Mouse (Mus musculus) splenic B cell, adult 2 months (primary cell): Measurements from ENCODE around the gene Doc2g.
A peak's percentile ranks its signal among the peaks of the same experiment; 100 is the strongest.
"Not testable (repeated sequence)": the region's sequence is repeated elsewhere in the genome, so short reads cannot be mapped to it uniquely, and the experiment has no call there.

ENCODE experiments used
- DNase-seq: peaks from one replicate; pipeline ENCODE4 v3.0.0-alpha.2; 2011; ENCODE audit warnings: low read depth, low spot score
- H3K27me3 ChIP-seq: 2 replicates; pipeline ENCODE4 v1.6.1; 2012; ENCODE audit warnings: mild to moderate bottlenecking, low read length, moderate library complexity, mixed read lengths; ENCODE audit not compliant: control insufficient read depth, poor library complexity, insufficient read depth, severe bottlenecking
- H3K36me3 ChIP-seq: 2 replicates; pipeline ENCODE4 v1.6.1; 2012; ENCODE audit warnings: mild to moderate bottlenecking, low read length, moderate library complexity, mixed read lengths; ENCODE audit not compliant: control insufficient read depth, poor library complexity, insufficient read depth, severe bottlenecking

Gene Doc2g

GRCm38 (mm10) chr19:4003112-4003511 is at the start of gene Doc2g:
Doc2g (plus strand) TSS chr19:4003313.
- Histone ChIP-seq H3K36me3 (peaks cover 7% of the 10 kb centered on the region), H3K27me3 (no peaks in the 10 kb centered on the region)
- DNase-seq, result no peak

- DNase-seq, result no peak
- peaks cover 2% of the 10 kb centered on the region; the same call in 1 of the 2 replicates for H3K36me3 ChIP-seq
- H3K27me3 ChIP-seq, result no peaks in the 10 kb centered on the region
Measured at GRCm38 (mm10) chr19:3955033-3955432, 48.1 kb upstream of the Doc2g start.

- Histone ChIP-seq H3K27me3 (no peaks in the 10 kb centered on the region), H3K36me3 (peaks cover 2% of the 10 kb centered on the region; the same call in 1 of the 2 replicates)
- no peak for DNase-seq
Measured at GRCm38 (mm10) chr19:3955804-3956203, 47.3 kb upstream of the Doc2g start.

- H3K27me3 ChIP-seq, DNase-seq, H3K36me3 ChIP-seq: not testable (repeated sequence)
Measured at GRCm38 (mm10) chr19:3957296-3958036, 45.6 kb upstream of the Doc2g start.

GRCm38 (mm10) chr19:3958470-3958869 is 44.6 kb upstream of the Doc2g start, which contains the start of gene Aldh3b3:
Aldh3b3 (plus strand) TSS chr19:3958645.
- DNase-seq, result no peak
- no peaks in the 10 kb centered on the region for H3K27me3 ChIP-seq
- H3K36me3 ChIP-seq, result no peaks in the 10 kb centered on the region

- DNase-seq, result no peak
- no peaks in the 10 kb centered on the region for H3K27me3 ChIP-seq
- no peaks in the 10 kb centered on the region for H3K36me3 ChIP-seq
Measured at GRCm38 (mm10) chr19:3959030-3959429, 44.1 kb upstream of the Doc2g start.

- no peak for DNase-seq
- H3K27me3 ChIP-seq, result no peaks in the 10 kb centered on the region
- no peaks in the 10 kb centered on the region for H3K36me3 ChIP-seq
Measured at GRCm38 (mm10) chr19:3960211-3960610, 42.9 kb upstream of the Doc2g start.

- DNase-seq, H3K36me3 ChIP-seq: not testable (repeated sequence)
Measured at GRCm38 (mm10) chr19:3961805-3962204, 41.3 kb upstream of the Doc2g start.

GRCm38 (mm10) chr19:3962469-3962868 is 40.6 kb upstream of the Doc2g start:
- DNase-seq, result peak; percentile 53
- Histone ChIP-seq H3K27me3 (no peaks in the 10 kb centered on the region), H3K36me3 (no peaks in the 10 kb centered on the region)

More at GRCm38 (mm10) chr19:3961805-3962204, 41.3 kb upstream of the Doc2g start:
- not testable (repeated sequence) for H3K27me3 ChIP-seq

- H3K36me3 ChIP-seq, result no peaks in the 10 kb centered on the region
- no peak for DNase-seq
Measured at GRCm38 (mm10) chr19:3964030-3964429, 39.1 kb upstream of the Doc2g start.

GRCm38 (mm10) chr19:3966330-3967075 is 36.6 kb upstream of the Doc2g start:
- Histone ChIP-seq H3K36me3 (no peaks in the 10 kb centered on the region), H3K27me3 (no peaks in the 10 kb centered on the region)
- DNase-seq, result no peak

More at GRCm38 (mm10) chr19:3964030-3964429, 39.1 kb upstream of the Doc2g start:
- no peaks in the 10 kb centered on the region for H3K27me3 ChIP-seq

- Histone ChIP-seq H3K36me3 (no peaks in the 10 kb centered on the region), H3K27me3 (no peaks in the 10 kb centered on the region)
- DNase-seq, result no peak
Measured at GRCm38 (mm10) chr19:3967258-3967657, 35.9 kb upstream of the Doc2g start.

- DNase-seq, result no peak
- Histone ChIP-seq H3K27me3 (no peaks in the 10 kb centered on the region), H3K36me3 (no peaks in the 10 kb centered on the region)
Measured at GRCm38 (mm10) chr19:3972229-3972628, 30.9 kb upstream of the Doc2g start, which contains the start of gene Aldh3b2. Aldh3b2 (plus strand) TSS chr19:3972328.

- not testable (repeated sequence) for H3K36me3 ChIP-seq, DNase-seq, H3K27me3 ChIP-seq
Measured at GRCm38 (mm10) chr19:3974608-3975007, 28.5 kb upstream of the Doc2g start.

- Histone ChIP-seq H3K36me3 (no peaks in the 10 kb centered on the region), H3K27me3 (no peaks in the 10 kb centered on the region)
- no peak for DNase-seq
Measured at GRCm38 (mm10) chr19:3975866-3976265, 27.2 kb upstream of the Doc2g start.
